Mouse (Mus musculus) naive thymus-derived CD4-positive, alpha-beta T cell, adult 5 months (primary cell): ENCODE data around the gene Ftsj3. TPM values are rescaled to one million over a fixed set of nuclear protein-coding genes. Genes with fewer than 3 reads are reported as not detected.

Source experiments
- polyA plus RNA-seq: library from polyadenylated mRNA; unstranded; fragments of 100-300 nt; shearing (Covaris generic); gene quantifications from one replicate; pipeline ENCODE4 v1.2.1, GENCODE M21; 2017

Ftsj3 gene
- 94.9 TPM for polyA plus RNA-seq

GRCm38 (mm10) chr11:106255685-106256451 lies at the start of gene Ftsj3, which contains the start of gene Psmc5:
TSS of gene Ftsj3 (minus strand) at chr11:106256079.
TSS of gene Psmc5 (plus strand) at chr11:106256154.

DNA sequence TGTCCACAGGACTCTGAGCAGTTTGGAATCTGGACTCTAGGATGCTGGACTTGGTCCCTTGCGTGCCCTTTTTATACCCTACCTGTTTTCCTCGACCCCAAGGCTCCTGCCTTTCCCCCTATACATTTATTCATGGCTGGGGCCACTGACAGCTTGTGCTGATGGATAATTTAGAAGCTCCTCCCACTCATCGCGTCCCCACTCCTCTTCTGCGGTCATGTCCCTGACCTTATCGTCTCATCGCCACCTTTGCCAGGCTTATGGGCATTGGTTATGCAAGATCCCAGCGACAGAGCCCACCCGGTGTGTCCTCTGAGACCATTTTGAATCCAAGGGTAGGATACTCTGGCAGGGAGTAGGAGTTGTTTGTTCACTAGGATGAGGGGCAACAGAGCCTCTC lies 45.9 kb upstream of the Ftsj3 start, which contains the start of gene Gh:
Gene Gh (minus strand): TSS at position 101 of the 400 bp plus-strand sequence.

DNA sequence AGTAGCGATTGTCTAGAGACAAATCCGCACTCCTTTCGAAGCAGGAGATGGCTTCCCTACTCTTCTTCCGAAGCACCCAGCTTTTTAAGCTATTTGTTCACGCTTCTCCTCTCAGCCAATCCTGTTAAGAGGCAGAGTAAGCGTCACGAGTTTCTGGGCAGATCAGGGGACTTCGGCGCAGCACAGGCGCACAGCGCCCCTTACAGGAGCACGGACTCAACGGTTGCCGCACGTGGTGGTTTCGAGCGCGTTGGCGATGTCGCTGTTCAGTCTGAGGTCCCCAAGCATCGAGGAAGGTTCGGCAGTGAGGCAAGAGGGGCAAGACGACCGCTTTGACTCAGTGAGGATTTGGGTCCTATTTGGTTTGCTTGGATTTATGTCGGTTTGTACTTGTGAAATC lies 20.6 kb upstream of the Ftsj3 start, which contains the start of gene Tcam1:
Gene Tcam1 (plus strand): TSS at position 219 of the 400 bp plus-strand sequence.

GRCm38 (mm10) chr11:106272644-106273310 lies 16.9 kb upstream of the Ftsj3 start, which contains the start of gene Smarcd2:
TSS of gene Smarcd2 (minus strand) at chr11:106272972.

GRCm38 (mm10) chr11:106216730-106217490 lies 39.0 kb downstream of the Ftsj3 start, which contains the start of gene Ddx42:
TSS of gene Ddx42 (plus strand) at chr11:106216926.

GRCm38 (mm10) chr11:106215927-106216729 lies 39.8 kb downstream of the Ftsj3 start, which contains the start of gene Ccdc47:
TSS of gene Ccdc47 (minus strand) at chr11:106216344.

DNA sequence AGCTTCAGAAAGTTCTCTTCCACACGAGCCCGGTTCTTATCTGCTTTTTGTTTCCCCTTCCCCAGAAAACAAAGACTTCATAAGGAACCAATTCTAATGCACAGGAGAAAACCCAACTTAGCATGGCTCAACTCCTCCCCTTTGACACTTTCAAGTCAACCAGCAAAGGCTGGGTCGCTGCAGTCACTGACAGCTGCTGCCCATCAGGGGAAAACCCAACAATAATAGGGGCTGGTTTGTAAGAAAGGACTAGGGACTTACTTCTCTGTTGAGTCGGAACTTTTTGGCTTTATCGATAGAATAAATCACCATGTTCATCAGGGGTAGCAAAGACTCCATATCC lies 53.8 kb downstream of the Ftsj3 start, which contains the start of gene Strada:
Gene Strada (minus strand): TSS at position 46 of the 343 bp plus-strand sequence.

Other genes starting within 250 kb of the Ftsj3 start
- gene Kcnh6, start 248.0 kb downstream of the Ftsj3 start, polyA plus RNA-seq = 0.14 TPM
- gene Dcaf7, start 219.2 kb downstream of the Ftsj3 start, polyA plus RNA-seq = 101 TPM
- gene Taco1, start 190.0 kb downstream of the Ftsj3 start, polyA plus RNA-seq = 7.3 TPM
- 201 TPM for gene Map3k3, start 171.5 kb downstream of the Ftsj3 start, polyA plus RNA-seq
- gene Gm10840, start 95.2 kb downstream of the Ftsj3 start, polyA plus RNA-seq = 1.7 TPM
- 1,361 TPM for gene Limd2, start 95.2 kb downstream of the Ftsj3 start, polyA plus RNA-seq
- 26.2 TPM for gene Strada, start 53.9 kb downstream of the Ftsj3 start, polyA plus RNA-seq
- gene Ccdc47, start 39.7 kb downstream of the Ftsj3 start, polyA plus RNA-seq = 71.3 TPM
- gene Ddx42, start 39.2 kb downstream of the Ftsj3 start, polyA plus RNA-seq = 124 TPM
- gene Psmc5, start 75 bp upstream of the Ftsj3 start, polyA plus RNA-seq = 148 TPM
- gene Smarcd2, start 16.9 kb upstream of the Ftsj3 start, polyA plus RNA-seq = 141 TPM
- gene Tcam1, start 20.6 kb upstream of the Ftsj3 start, polyA plus RNA-seq = not detected
- not detected for gene Gh, start 45.8 kb upstream of the Ftsj3 start, polyA plus RNA-seq
- gene Cd79b, start 58.7 kb upstream of the Ftsj3 start, polyA plus RNA-seq = not detected
- not detected for gene Scn4a, start 97.2 kb upstream of the Ftsj3 start, polyA plus RNA-seq
- not detected for gene Prr29, start 109.4 kb upstream of the Ftsj3 start, polyA plus RNA-seq
- 112 TPM for gene Icam2, start 132.0 kb upstream of the Ftsj3 start, polyA plus RNA-seq
- gene Ern1, start 231.8 kb upstream of the Ftsj3 start, polyA plus RNA-seq = 8.2 TPM